Mouse (Mus musculus) liver, embryonic 15.5 days (tissue): ENCODE data around the gene Ppp4r1. TPM values are rescaled to one million over a fixed set of nuclear protein-coding genes. Genes with fewer than 3 reads are reported as not detected.

Experiments used
- ATAC-seq: fragments of 200-750 bp; cut with Nextera tagmentation; 2 replicates; pipeline ENCODE4 v1.8.0; 2017; ENCODE audit warnings: moderate number of reproducible peaks, mild to moderate bottlenecking, moderate library complexity; ENCODE audit not compliant: insufficient read depth
- H3K27ac ChIP-seq: fragments of 300-500 bp; sonication (generic); replicated peaks from 2 replicates; pipeline ENCODE4 v1.5.1; 2015; ENCODE audit warnings: mild to moderate bottlenecking, inconsistent platforms
- H3K27me3 ChIP-seq: fragments of 300-500 bp; sonication (generic); 2 replicates; pipeline ENCODE4 v1.6.1; 2015; ENCODE audit warnings: mild to moderate bottlenecking, inconsistent platforms
- H3K36me3 ChIP-seq: fragments of 300-500 bp; sonication (generic); replicated peaks from 2 replicates; pipeline ENCODE4 v1.6.1; 2015; ENCODE audit warnings: moderate library complexity, mild to moderate bottlenecking, inconsistent platforms
- H3K4me1 ChIP-seq: fragments of 300-500 bp; sonication (generic); replicated peaks from 2 replicates; pipeline ENCODE4 v1.6.1; 2015; ENCODE audit warnings: inconsistent platforms
- H3K4me2 ChIP-seq: fragments of 300-500 bp; sonication (generic); 2 replicates; pipeline ENCODE4 v1.6.1; 2015; ENCODE audit warnings: moderate library complexity, mild to moderate bottlenecking, inconsistent platforms
- H3K4me3 ChIP-seq: fragments of 300-500 bp; sonication (generic); replicated peaks from 2 replicates; pipeline ENCODE4 v1.5.1; 2015; ENCODE audit warnings: mild to moderate bottlenecking, inconsistent platforms
- H3K9ac ChIP-seq: fragments of 300-500 bp; sonication (generic); 2 replicates; pipeline ENCODE4 v1.6.1; 2015; ENCODE audit warnings: moderate library complexity, mild to moderate bottlenecking, inconsistent platforms
- H3K9me3 ChIP-seq: fragments of 300-500 bp; sonication (generic); replicated peaks from 2 replicates; pipeline ENCODE4 v1.6.1; 2016; ENCODE audit warnings: inconsistent platforms
- WGBS: fragments of 180-500 bp; shearing (Covaris S2); methylation state at CpG from one replicate; pipeline ENCODE4 v1.1.7; 2015; ENCODE audit warnings: mixed read lengths; ENCODE audit not compliant: insufficient replicate concordance; 5-methylcytosine and 5-hydroxymethylcytosine counted together
- polyA plus RNA-seq: library from polyadenylated mRNA; unstranded; fragments of >200 nt; fragmentation: Nextera tagmentation; extraction: Ambion mirVana; gene quantifications from 2 replicates; pipeline ENCODE4 v1.2.1, GENCODE M21; 2015

Gene Ppp4r1
- 9.5 and 10.7 TPM in 2 replicates for polyA plus RNA-seq

DNA sequence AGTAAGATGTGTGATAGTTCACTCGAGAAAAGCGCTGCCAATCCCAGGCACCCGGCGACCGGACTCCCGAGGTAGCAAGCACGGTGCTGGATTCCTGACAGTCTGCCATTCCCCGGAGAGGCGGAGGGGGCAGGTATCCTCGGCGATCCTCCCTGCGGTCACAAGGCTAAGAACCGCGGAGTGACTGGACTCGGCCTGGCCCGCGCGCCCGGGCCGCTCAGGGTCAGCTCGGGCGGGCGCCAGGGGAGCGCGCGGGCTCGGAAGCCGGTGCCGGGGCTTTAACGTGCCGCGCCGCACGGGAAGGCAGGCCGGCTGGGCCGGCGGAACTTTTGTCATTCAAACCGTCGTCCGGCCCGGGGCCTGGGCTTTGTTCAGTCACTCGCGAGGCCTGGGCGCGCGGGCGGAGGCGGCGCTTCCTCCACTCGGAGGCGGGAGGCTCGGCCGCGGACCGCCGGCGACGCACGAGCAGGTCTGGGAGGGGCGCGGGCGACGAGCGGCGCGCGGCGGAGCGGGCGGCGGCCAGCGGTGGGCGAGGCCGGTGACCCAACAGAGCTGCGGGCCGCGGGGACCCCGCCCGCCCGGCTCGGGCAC is at the start of gene Ppp4r1:
Ppp4r1 (plus strand) TSS at position 23 of the 591 bp plus-strand sequence.
- Histone ChIP-seq H3K36me3 (no peaks in the 10 kb centered on the region), H3K27ac (peak within 1 kb of the TSS; percentile 89), H3K4me2 (peak within 1 kb of the TSS; percentile 94), H3K9me3 (no peaks in the 10 kb centered on the region), H3K9ac (peak within 1 kb of the TSS; percentile 85), H3K4me3 (peak within 1 kb of the TSS; percentile 81), H3K27me3 (peaks cover 19% of the 10 kb centered on the region), H3K4me1 (peaks cover 38% of the 10 kb centered on the region)
- ATAC-seq: peak; percentile 81
- under 1% methylated on average over 77 of the region's 81 CpGs for WGBS

DNA sequence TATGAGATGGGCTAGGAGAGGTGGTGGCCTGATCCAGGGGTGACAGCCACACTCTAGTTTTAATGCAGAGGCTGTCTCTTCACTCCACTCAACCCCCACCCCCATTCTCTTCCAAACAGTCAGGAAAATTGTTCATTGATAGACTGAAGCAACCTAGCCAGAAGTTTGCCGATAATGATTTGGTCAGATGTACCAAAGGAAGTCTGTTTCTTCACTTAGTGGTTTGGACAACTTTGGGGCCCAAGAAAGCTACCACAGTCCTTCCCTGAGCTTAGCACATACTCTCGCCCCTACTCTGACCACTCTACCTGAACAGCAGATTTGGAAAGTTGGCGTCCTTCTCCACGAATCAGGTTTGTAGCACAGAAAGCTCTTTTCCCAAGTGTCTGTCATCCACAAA is 49.7 kb upstream of the Ppp4r1 start:
- WGBS: 46% methylated on average over 4 of the region's 4 CpGs
- Histone ChIP-seq H3K27ac (no peak overlapping the region), H3K9ac (no peak overlapping the region), H3K36me3 (no peaks in the 10 kb centered on the region), H3K4me2 (no peak overlapping the region), H3K27me3 (no peaks in the 10 kb centered on the region), H3K9me3 (no peaks in the 10 kb centered on the region), H3K4me1 (0 out of 2 replicates have a peak, but pooled peaks cover 3% of the 10 kb centered on the region), H3K4me3 (no peak overlapping the region)
- ATAC-seq: no peak

DNA sequence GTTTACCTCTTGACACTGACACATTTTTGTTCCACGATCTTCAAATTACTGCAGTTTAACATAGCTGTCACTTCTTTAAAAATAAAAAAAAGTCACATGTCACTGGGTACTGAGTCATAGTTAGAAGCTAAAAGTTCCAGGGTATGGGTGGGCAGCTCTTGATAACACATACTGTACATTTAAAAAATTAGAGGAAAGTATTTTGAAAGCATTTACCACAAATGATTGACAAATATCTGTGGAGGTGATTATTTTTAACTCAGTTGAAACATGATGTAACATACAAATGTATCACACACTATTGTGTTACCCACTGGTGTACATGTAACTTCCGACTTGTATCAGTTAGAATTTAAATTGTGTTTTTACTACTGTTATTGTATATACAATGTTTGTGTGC is 47.3 kb upstream of the Ppp4r1 start:
- Histone ChIP-seq H3K4me3 (no peak overlapping the region), H3K4me1 (0 out of 2 replicates have a peak, but pooled peaks cover 4% of the 10 kb centered on the region), H3K27ac (no peak overlapping the region), H3K9me3 (no peaks in the 10 kb centered on the region), H3K27me3 (no peaks in the 10 kb centered on the region), H3K4me2 (no peak overlapping the region), H3K36me3 (no peaks in the 10 kb centered on the region), H3K9ac (no peak overlapping the region)
- no peak for ATAC-seq
- 62% methylated on average over 2 of the region's 2 CpGs for WGBS

DNA sequence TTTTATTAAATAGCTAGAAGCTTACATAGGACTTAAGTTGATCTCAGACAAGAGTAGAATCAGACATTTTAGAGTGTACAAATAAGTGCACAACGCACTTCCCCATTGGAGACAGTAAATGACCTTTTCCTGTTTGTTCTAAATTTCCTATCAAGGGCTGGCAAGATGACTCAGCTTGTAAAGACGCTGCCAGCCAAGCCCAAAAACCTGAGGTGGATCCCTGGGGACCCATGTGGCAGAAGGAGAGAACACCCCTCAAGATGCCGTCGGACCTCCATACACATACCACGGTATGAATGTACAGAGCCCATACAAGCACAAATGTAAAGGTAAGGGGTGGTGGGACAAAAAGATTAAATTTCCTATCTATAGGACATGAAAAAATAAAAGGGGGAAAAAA is 45.2 kb upstream of the Ppp4r1 start:
- Histone ChIP-seq H3K9ac (no peak overlapping the region), H3K4me3 (no peak overlapping the region), H3K9me3 (no peaks in the 10 kb centered on the region), H3K36me3 (no peaks in the 10 kb centered on the region), H3K27ac (no peak overlapping the region), H3K4me1 (0 out of 2 replicates have a peak, but pooled peaks cover 4% of the 10 kb centered on the region), H3K27me3 (no peaks in the 10 kb centered on the region), H3K4me2 (no peak overlapping the region)
- 36% methylated on average over 5 of the region's 5 CpGs for WGBS
- no peak for ATAC-seq

DNA sequence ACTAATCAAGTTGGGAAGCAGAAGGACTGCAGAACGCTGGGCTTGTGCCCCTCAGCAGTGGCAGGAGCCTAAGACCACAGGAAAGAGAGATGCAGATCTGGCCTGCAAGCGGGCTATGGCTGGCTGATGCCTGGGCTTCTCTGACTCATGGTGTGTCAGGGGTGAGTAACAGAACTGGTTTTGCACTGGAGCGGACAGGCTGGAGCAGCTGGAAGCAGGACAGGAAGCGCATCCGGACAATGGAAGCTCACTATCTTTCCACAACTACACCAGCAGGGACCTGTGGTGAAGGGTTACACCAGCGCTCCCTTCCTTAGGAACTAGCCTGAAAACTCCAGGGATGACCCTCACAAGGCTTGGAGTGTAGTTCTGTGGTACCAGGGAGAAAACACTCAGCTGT is 44.8 kb upstream of the Ppp4r1 start:
- Histone ChIP-seq H3K27me3 (no peaks in the 10 kb centered on the region), H3K27ac (no peak overlapping the region), H3K36me3 (no peaks in the 10 kb centered on the region), H3K9me3 (no peaks in the 10 kb centered on the region), H3K4me1 (0 out of 2 replicates have a peak, but pooled peaks cover 4% of the 10 kb centered on the region), H3K4me2 (no peak overlapping the region), H3K9ac (no peak overlapping the region), H3K4me3 (no peak overlapping the region)
- peak; percentile 28; the same call in 1 of the 2 replicates for ATAC-seq
- WGBS: 55% methylated on average over 6 of the region's 6 CpGs

DNA sequence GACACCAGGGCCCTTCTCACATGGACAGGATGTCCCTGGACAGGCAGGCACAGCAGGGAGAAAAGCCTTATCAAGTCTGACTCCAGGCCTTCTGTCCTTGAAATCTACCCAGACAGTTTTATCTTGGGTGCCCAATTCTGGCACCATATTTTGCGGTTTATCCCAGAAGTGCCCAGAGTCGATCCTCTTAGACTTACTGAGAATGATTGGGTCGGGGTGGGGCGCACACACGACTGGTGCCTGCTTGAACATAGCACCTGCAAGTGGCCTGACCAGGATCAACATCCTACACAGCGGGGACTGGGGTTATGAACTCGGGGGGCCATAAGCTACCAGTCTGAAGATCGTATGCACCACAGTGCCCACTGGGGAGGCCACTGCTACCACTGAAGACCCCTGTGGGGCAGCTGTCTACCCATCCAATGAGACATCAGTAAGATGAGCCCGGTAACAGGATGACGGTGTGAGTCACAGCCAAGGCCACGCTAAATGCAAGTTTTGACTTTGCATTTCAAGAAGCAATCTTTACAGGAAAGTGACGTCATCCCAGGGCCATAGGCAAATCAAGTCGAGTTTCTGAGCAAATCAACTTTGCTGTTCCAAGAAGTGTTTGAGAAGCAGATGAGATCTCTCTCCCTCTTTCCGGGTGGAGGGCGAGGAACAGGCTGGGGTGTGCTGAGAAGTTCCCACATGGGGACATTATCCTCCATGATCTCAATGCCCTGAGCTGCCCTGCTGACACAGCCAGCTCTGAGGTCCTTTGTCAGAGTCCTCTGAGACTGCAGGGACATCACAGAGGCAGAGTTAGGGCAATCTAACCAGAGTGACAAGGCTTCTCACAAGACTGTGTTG is 42.3 kb upstream of the Ppp4r1 start:
- WGBS: 59% methylated on average over 15 of the region's 15 CpGs
- Histone ChIP-seq H3K27me3 (no peaks in the 10 kb centered on the region), H3K27ac (no peak overlapping the region), H3K9me3 (no peaks in the 10 kb centered on the region), H3K9ac (no peak overlapping the region), H3K4me2 (no peak overlapping the region), H3K4me1 (0 out of 2 replicates have a peak, but pooled peaks cover 4% of the 10 kb centered on the region), H3K4me3 (no peak overlapping the region), H3K36me3 (no peaks in the 10 kb centered on the region)
- ATAC-seq: no peak

DNA sequence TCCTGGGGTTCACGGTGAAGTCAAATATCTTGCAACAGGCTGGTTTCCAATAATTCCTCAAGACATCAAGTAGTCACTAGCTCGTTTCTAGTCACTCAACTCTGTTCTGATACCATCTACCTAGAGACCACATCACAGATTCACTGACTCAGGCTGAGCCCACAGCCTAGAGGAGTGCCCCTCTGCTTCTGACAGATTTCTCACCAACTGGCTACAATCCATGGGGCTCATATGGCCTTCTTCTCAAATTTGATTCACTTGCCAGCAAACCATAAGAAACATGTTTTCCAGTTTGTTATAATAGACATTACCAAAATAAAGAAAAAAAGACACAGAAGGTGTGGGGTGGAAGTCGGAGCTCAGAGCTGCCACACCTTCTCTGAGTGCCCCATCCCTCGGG is 40.8 kb upstream of the Ppp4r1 start:
- H3K36me3 ChIP-seq: no peaks in the 10 kb centered on the region

DNA sequence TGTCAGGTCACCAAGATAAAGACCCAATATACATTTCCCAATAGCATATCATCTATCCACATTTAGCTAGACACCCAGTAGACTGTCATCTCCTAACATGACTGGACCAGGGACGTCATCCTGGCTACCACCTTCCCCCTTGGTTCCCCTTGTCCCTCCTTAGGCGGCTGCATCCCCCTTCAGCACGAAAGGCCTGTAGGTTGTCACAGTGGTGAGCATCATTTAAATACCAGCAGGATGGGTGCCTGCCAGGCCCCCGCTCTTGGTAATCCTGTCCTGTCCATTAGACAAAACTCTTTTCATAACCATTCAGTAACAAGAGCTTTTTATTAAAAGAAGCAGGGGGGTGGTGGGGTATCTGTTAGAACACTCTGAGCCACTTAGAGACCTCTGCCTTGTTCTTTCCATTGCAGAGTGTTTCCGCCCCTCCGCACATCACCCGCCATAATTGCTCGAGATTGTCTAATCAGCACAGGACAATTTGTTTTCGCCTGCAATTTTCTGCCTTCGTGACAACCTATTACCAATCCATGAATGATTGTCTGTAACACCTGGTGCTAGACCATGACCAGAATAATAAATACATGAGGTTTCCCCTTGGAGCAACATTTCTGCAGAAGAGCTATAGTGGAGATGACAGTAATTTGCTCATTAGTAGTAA is 40.0 kb upstream of the Ppp4r1 start:
- Histone ChIP-seq H3K4me1 (0 out of 2 replicates have a peak, but pooled peaks cover 4% of the 10 kb centered on the region), H3K4me2 (no peak overlapping the region), H3K36me3 (no peaks in the 10 kb centered on the region), H3K9me3 (no peaks in the 10 kb centered on the region), H3K4me3 (no peak overlapping the region), H3K27me3 (no peaks in the 10 kb centered on the region), H3K9ac (no peak overlapping the region), H3K27ac (no peak overlapping the region)
- no peak for ATAC-seq
- WGBS: 71% methylated on average over 10 of the region's 10 CpGs

More for the DNA sequence above, 40.8 kb upstream of the Ppp4r1 start:
- Histone ChIP-seq H3K4me2 (no peak overlapping the region), H3K4me3 (no peak overlapping the region), H3K27me3 (no peaks in the 10 kb centered on the region), H3K27ac (no peak overlapping the region), H3K9me3 (no peaks in the 10 kb centered on the region), H3K4me1 (0 out of 2 replicates have a peak, but pooled peaks cover 4% of the 10 kb centered on the region), H3K9ac (no peak overlapping the region)
- WGBS: 61% methylated on average over 4 of the region's 4 CpGs
- no peak for ATAC-seq

DNA sequence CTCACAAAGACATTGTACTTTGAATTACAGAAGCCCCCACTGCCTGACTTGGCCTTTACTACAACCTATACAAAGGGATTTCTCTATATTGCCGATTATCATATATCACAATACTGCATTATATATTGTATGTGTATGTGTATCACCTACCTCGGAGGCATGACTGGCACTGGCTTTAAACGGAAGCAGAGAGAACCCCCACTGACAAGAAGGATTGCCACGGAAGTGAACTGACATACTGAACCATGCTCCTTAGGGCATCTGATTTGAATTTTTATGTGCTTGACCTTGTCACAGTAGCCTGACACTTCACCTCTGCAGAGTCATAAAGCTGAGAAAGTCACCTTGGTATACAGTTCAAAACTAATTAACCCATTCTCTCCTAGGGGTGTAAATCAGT is 39.4 kb upstream of the Ppp4r1 start:
- H3K4me3 ChIP-seq: no peak overlapping the region
- 64% methylated on average over 4 of the region's 4 CpGs for WGBS
- H3K9ac ChIP-seq: no peak overlapping the region
- ATAC-seq: no peak
- H3K27ac ChIP-seq: no peak overlapping the region
- no peaks in the 10 kb centered on the region for H3K9me3 ChIP-seq
- no peaks in the 10 kb centered on the region for H3K27me3 ChIP-seq
- H3K4me1 ChIP-seq: no peaks in the 10 kb centered on the region
- no peaks in the 10 kb centered on the region for H3K36me3 ChIP-seq
- no peak overlapping the region for H3K4me2 ChIP-seq

DNA sequence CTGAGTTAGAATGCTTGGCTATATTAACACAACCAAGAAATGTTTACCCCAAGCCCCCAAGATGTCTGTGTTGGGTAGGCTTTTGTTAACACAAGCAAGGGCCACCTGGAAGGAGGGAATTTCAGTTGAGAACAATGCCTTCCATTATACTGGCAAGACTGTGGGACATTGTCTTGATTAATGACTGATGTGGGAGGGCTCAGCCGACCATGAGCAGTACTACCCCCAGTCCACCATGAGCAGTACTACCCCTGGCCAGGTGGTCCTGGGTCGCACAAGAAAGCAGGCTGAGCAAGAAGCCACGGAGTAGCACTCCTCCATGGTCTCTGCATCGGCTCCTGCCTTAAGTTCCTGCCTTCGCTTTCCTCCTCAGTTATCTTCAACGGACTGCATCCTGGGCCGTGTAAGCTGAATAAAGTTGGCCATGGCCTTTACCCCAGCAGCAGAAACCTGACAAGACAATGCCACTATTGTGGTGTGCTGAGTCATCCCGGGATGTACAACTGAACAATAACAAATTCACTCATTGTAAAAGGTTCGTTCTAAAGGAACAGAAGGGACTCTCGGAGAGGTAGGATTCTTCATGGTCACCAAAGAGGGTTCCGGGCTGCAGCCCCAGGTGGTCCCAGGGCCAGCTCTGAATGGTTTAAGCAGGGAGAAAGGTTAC is 38.6 kb upstream of the Ppp4r1 start:
- Histone ChIP-seq H3K36me3 (no peaks in the 10 kb centered on the region), H3K4me1 (no peaks in the 10 kb centered on the region), H3K9ac (no peak overlapping the region), H3K27me3 (no peaks in the 10 kb centered on the region), H3K4me3 (no peak overlapping the region), H3K4me2 (no peak overlapping the region), H3K9me3 (no peaks in the 10 kb centered on the region), H3K27ac (no peak overlapping the region)
- ATAC-seq: no peak
- WGBS: 68% methylated on average over 11 of the region's 11 CpGs
